Mouse (Mus musculus) liver, postnatal 0 days (tissue): Measurements from ENCODE around the gene Swi5. TPM values are rescaled to one million over a fixed set of nuclear protein-coding genes. Genes with fewer than 3 reads are reported as not detected.

Experiments
- ATAC-seq: fragments of 200-750 bp; cut with Nextera tagmentation; 2 replicates; pipeline ENCODE4 v1.8.0; 2017; ENCODE audit warnings: mild to moderate bottlenecking, moderate library complexity
- DNase-seq: peaks from one replicate; pipeline ENCODE4 v3.0.0-alpha.2; 2016
- H3K27ac ChIP-seq: fragments of 300-500 bp; sonication (generic); 2 replicates; pipeline ENCODE4 v1.5.1; 2014; ENCODE audit warnings: antibody characterized with exemption, moderate library complexity, mild to moderate bottlenecking, low read depth
- H3K27me3 ChIP-seq: fragments of 300-500 bp; sonication (generic); 2 replicates; pipeline ENCODE4 v1.6.1; 2014; ENCODE audit warnings: low read length, control low read depth, mixed read lengths; ENCODE audit not compliant: insufficient read depth
- H3K36me3 ChIP-seq: fragments of 300-500 bp; sonication (generic); replicated peaks from 2 replicates; pipeline ENCODE4 v1.6.1; 2014; ENCODE audit warnings: mild to moderate bottlenecking, control low read depth, low read length, moderate library complexity, mixed read lengths; ENCODE audit not compliant: insufficient read depth
- H3K4me1 ChIP-seq: fragments of 300-500 bp; sonication (generic); 2 replicates; pipeline ENCODE4 v1.6.1; 2014; ENCODE audit warnings: antibody characterized with exemption, mild to moderate bottlenecking, control low read depth; ENCODE audit not compliant: insufficient read depth
- H3K4me2 ChIP-seq: fragments of 300-500 bp; sonication (generic); 2 replicates; pipeline ENCODE4 v1.6.1; 2014; ENCODE audit warnings: low read depth, mild to moderate bottlenecking, low read length, moderate library complexity, mixed read lengths
- H3K4me3 ChIP-seq: fragments of 300-500 bp; sonication (generic); 2 replicates; pipeline ENCODE4 v1.5.1; 2014; ENCODE audit warnings: low read depth, low read length
- H3K9ac ChIP-seq: fragments of 300-500 bp; sonication (generic); replicated peaks from 2 replicates; pipeline ENCODE4 v1.6.1; 2014; ENCODE audit warnings: mild to moderate bottlenecking, moderate library complexity
- H3K9me3 ChIP-seq: fragments of 300-500 bp; sonication (generic); 2 replicates; pipeline ENCODE4 v1.6.1; 2016; ENCODE audit warnings: mild to moderate bottlenecking, control low read depth, low read length, mixed read lengths
- CTCF ChIP-seq: sonication (generic); IDR thresholded peaks from 2 replicates; pipeline ENCODE4 v1.5.1; 2016; ENCODE audit warnings: antibody characterized with exemption, low read depth
- EP300 ChIP-seq: IDR thresholded peaks from 2 replicates; pipeline ENCODE4 v1.6.1; 2016; ENCODE audit warnings: antibody characterized with exemption, low read depth, mild to moderate bottlenecking
- WGBS: fragments of 180-500 bp; shearing (Covaris S2); extraction: QIAGEN DNeasy Blood & Tissue Kit; methylation state at CpG from one replicate; pipeline ENCODE4 v1.1.7; 2014; ENCODE audit not compliant: insufficient replicate concordance; 5-methylcytosine and 5-hydroxymethylcytosine counted together
- polyA plus RNA-seq: library from polyadenylated mRNA; unstranded; fragments of >200 nt; fragmentation: Nextera tagmentation; extraction: Ambion mirVana; gene quantifications from 2 replicates; pipeline ENCODE4 v1.2.1, GENCODE M21; 2015

Swi5 gene
- polyA plus RNA-seq, 1 experiment from 2014 or later = 209 TPM

- H3K4me3 ChIP-seq = no peak overlapping the region
- no peak for DNase-seq
- no peak overlapping the region for H3K4me2 ChIP-seq
- H3K36me3 ChIP-seq = no peaks in the 10 kb centered on the region
- peaks cover 14% of the 10 kb centered on the region for H3K27me3 ChIP-seq
- H3K9ac ChIP-seq = no peak overlapping the region
- no peak for ATAC-seq
- 42% methylated on average over 9 of the region's 9 CpGs for WGBS
- TF ChIP-seq EP300 = no peak
- TF ChIP-seq CTCF = no peak
- H3K27ac ChIP-seq = no peak overlapping the region
- no peaks in the 10 kb centered on the region for H3K9me3 ChIP-seq
- H3K4me1 ChIP-seq = no peaks in the 10 kb centered on the region
Observed at GRCm38 (mm10) chr2:32319586-32320580, 32.0 kb upstream of the Swi5 start.

DNA sequence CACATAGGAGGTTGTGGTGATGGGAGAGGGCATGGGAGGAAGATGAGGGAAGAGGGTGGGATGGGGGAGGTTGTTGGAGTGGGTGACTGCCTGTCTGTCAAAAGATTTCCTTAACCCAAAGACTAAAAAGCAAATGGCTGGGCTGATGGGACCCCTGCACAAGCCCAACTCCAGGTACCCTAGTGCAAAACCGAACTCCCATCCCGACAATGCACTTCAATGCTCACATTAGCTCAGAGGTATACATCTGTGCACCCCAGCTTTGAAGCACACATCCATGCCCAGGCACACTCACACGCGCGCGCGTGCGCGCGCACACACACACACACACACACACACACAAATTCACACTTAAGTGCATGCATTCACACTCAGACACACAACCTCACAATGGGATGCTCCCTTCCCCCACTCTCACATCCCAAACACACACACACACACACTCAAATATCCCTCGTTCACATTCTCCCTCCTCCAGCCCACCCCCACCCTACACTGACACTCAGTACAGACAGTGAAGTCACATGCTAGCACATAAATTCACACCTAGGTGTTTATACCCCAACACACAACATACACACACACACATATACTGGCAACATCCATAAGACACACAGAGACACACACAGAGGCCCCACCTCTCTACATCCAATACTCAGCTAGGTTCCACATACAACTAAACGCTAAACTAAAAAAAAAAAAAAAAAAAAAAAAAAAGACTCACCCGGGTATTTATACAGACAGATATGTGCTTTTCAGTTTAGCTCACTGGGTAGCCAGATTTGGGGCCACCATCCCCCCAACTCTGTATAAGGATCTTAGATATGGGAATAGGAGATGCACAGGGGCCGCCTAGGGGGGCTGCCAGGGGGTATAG is 31.1 kb upstream of the Swi5 start:
- ATAC-seq = no peak
- Histone ChIP-seq H3K4me2 (peak overlapping the region; percentile 45), H3K4me3 (0 out of 2 replicates have a peak overlapping the region, but pooled peaks have one; percentile 26), H3K4me1 (no peaks in the 10 kb centered on the region), H3K9me3 (no peaks in the 10 kb centered on the region), H3K27ac (no peak overlapping the region), H3K9ac (no peak overlapping the region), H3K36me3 (no peaks in the 10 kb centered on the region), H3K27me3 (peaks cover 14% of the 10 kb centered on the region)
- TF ChIP-seq CTCF (no peak), EP300 (no peak)
- 70% methylated on average over 14 of the region's 14 CpGs for WGBS
- no peak for DNase-seq

GRCm38 (mm10) chr2:32317791-32318417 is 30.0 kb upstream of the Swi5 start:
- WGBS = 16% methylated on average over 17 of the region's 19 CpGs
- Histone ChIP-seq H3K36me3 (no peaks in the 10 kb centered on the region), H3K27ac (no peak overlapping the region), H3K9me3 (no peaks in the 10 kb centered on the region), H3K9ac (peak overlapping the region; percentile 11; the same call in 1 of the 2 replicates), H3K4me3 (peak overlapping the region; percentile 26), H3K4me2 (peak overlapping the region; percentile 45), H3K4me1 (no peaks in the 10 kb centered on the region), H3K27me3 (peaks cover 14% of the 10 kb centered on the region)
- TF ChIP-seq EP300 (no peak), CTCF (no peak)
- DNase-seq = peak; percentile 42
- peak; percentile 22; the same call in 1 of the 2 replicates for ATAC-seq

DNA sequence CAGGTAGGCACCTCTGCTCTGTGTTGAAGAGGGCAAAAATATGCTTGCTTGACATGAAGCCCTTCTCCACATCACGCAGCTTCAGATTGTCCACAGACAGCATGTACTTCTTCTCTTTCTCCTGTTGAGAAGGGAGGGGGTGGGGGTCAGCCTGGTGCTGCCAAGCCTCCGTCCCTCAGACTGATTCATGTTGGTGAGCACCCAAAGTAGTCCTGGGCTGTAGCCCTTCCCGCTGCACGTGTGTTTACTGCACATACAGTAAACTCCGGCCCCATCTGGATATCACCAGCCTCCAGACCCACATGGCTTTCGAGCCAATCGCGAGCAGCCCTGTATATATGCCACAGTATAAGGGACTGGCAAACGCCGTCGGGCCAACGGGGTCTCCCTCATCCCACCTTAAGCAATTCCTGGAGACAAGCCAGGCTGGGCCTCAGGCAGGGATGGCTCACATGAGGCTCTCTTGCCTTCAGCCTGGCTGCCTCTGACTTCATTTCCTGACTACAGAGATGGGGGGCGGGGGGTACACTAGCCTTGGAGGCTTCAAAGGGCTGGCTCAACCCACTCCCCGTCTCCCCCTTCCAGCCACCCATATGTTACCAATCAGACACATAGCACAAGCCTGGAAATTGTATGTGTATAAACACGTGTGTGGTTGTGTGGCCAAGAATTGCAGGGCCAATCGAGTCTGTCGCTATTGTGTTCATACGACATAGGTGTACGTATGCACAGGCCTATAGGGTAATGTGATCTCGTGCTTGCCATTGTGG is 29.2 kb upstream of the Swi5 start:
- Histone ChIP-seq H3K4me3 (no peak overlapping the region), H3K4me1 (peaks cover 6% of the 10 kb centered on the region), H3K27me3 (peaks cover 21% of the 10 kb centered on the region), H3K36me3 (no peaks in the 10 kb centered on the region), H3K9me3 (no peaks in the 10 kb centered on the region), H3K27ac (no peak overlapping the region), H3K9ac (no peak overlapping the region), H3K4me2 (no peak overlapping the region)
- ATAC-seq (no peak), DNase-seq (no peak)
- TF ChIP-seq CTCF = no peak
- TF ChIP-seq EP300 = no peak
- WGBS = 71% methylated on average over 20 of the region's 20 CpGs

DNA sequence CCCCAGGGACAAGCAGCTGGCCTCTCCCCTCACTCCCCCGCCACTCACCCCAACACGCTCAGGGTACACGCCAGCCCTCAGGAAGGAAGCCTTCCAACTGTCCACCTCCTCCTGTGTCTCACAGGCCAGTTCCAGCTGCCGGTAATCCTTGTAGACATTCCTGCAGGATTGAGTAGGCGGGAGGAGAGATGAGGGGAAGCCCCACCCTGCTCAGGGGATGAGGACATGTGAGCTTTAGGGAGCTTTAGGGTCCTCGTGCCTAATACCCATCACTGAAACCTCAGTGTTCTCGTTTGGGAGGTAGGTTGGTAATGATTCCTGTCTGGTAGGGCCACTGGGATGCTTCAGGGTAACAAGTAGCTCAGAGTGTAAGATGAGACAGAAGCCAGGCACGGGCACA is 27.9 kb upstream of the Swi5 start:
- no peak for DNase-seq
- H3K4me2 ChIP-seq = no peak overlapping the region
- H3K4me1 ChIP-seq = peaks cover 15% of the 10 kb centered on the region
- WGBS = 47% methylated on average over 8 of the region's 8 CpGs
- H3K9me3 ChIP-seq = no peaks in the 10 kb centered on the region
- peaks cover 24% of the 10 kb centered on the region for H3K27me3 ChIP-seq
- TF ChIP-seq CTCF (no peak), EP300 (no peak)
- no peak overlapping the region for H3K4me3 ChIP-seq
- H3K36me3 ChIP-seq = no peaks in the 10 kb centered on the region
- no peak overlapping the region for H3K27ac ChIP-seq
- no peak for ATAC-seq
- no peak overlapping the region for H3K9ac ChIP-seq
